Mouse (Mus musculus): Measurements from ENCODE around the gene Afap1l2.

DNA sequence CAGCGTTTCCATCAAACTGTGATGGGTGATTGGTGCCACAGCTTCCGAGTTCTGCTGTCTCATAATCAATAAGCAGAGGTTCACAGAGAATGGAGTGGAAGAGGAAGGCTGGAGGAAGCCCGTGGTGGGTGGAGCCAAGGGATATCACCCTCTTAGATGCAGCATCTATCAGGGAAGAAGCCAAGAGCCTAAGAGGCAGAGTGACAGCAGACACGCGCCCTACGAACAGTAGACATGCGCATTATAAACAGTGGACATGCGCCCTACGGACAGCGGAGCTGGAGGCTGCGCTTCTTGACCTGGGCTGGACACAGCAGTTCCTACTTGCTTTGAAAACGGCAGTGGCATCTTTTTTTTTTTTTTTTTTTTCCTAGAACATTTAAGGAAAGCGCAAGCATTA, 53.2 kb downstream of the Afap1l2 start:
- no peak for TF ChIP-seq CTCF (IDR thresholded peaks at IDR 0.05)
- no peak for TF ChIP-seq EP300 (IDR thresholded peaks at IDR 0.05)

Measured in lung, postnatal 0 days (tissue).